In genomic region chr9:21961366-21961980, GRCm38 (mm10) we compare ENCODE assay signal across 8 mouse cellular contexts. TPM values are rescaled to one million over a fixed set of nuclear protein-coding genes. Genes with fewer than 3 reads are reported as not detected.
A peak's percentile ranks its signal among the peaks of the same experiment; 100 is the strongest.
DNase-seq lines count a peak whose midpoint lies in the region; ATAC-seq and TF ChIP-seq lines count a peak whose summit lies in the region.

No protein-coding gene starts in this region.

- no peak for TF ChIP-seq RAD21 in MEL (IDR thresholded peaks at IDR 0.05; ENCODE audit: low read depth, low read length)

- H3K4me1 ChIP-seq in heart, embryonic 14.5 days (ENCODE audit: control insufficient read depth in 2 of 2, insufficient read depth in 2 of 2, low read length in 2 of 2) = peaks cover 20 to 39% of the 10 kb centered on the region in 2 experiments
- H3K4me1 ChIP-seq in MEL (ENCODE audit: control insufficient read depth in 1 of 2, insufficient read depth in 2 of 2, low read length in 2 of 2) = peaks cover 13 to 37% of the 10 kb centered on the region in 2 experiments
- H3K4me1 ChIP-seq in hindbrain, embryonic 11.5 days (replicated peaks; ENCODE audit: control insufficient read depth, insufficient read depth, low read length) = peaks cover 10% of the 10 kb centered on the region; the same call in 1 of the 2 replicates
- H3K4me1 ChIP-seq in liver, embryonic 16.5 days (ENCODE audit: control insufficient read depth, low read depth, low read length) = peaks cover 46% of the 10 kb centered on the region
- peaks cover 2% of the 10 kb centered on the region; the same call in 1 of the 2 replicates for H3K4me1 ChIP-seq in stomach, postnatal 0 days (replicated peaks; ENCODE audit: control insufficient read depth, insufficient read depth)

- H3K27ac ChIP-seq in heart, embryonic 14.5 days (replicated peaks in 1 of 2; ENCODE audit: control insufficient read depth in 1 of 2, insufficient read depth in 1 of 2, low read depth in 2 of 2, low read length in 2 of 2) = no peak overlapping the region
- peak overlapping the region; percentile 91 for H3K27ac ChIP-seq in MEL (ENCODE audit: control insufficient read depth, low read depth, low read length)
- H3K27ac ChIP-seq in hindbrain, embryonic 11.5 days (ENCODE audit: low read depth, low read length) = no peak overlapping the region
- peak overlapping the region; percentile 91 for H3K27ac ChIP-seq in liver, embryonic 16.5 days (ENCODE audit: low read length)
- H3K27ac ChIP-seq in stomach, postnatal 0 days (replicated peaks) = no peak overlapping the region

- no peak for TF ChIP-seq EP300 in MEL (IDR thresholded peaks at IDR 0.05; ENCODE audit: low read depth in 1 of 2, low read length in 2 of 2)
- no peak for TF ChIP-seq EP300 in stomach, postnatal 0 days (optimal IDR thresholded peaks at IDR 0.05)

- TF ChIP-seq CTCF in MEL (IDR thresholded peaks at IDR 0.05 in 2 of 3, conservative IDR thresholded peaks at IDR 0.05 in 1 of 3; ENCODE audit: control insufficient read depth in 1 of 3, insufficient read depth in 1 of 3, low read depth in 2 of 3, low read length in 3 of 3, poor library complexity in 1 of 3, severe bottlenecking in 1 of 3) = no peak
- 0 out of 2 replicates have a peak, but pooled peaks have one; percentile 3 for TF ChIP-seq CTCF in stomach, postnatal 0 days (IDR thresholded peaks at IDR 0.05; ENCODE audit: low read depth)

- WGBS in heart, embryonic 14.5 days = 2% methylated on average over 35 of the region's 35 CpGs
- under 1% methylated on average over 33 of the region's 35 CpGs for WGBS in hindbrain, embryonic 11.5 days
- WGBS in liver, embryonic 16.5 days (ENCODE audit: insufficient replicate concordance) = 1% methylated on average over 35 of the region's 35 CpGs
- 4% methylated on average over 35 of the region's 35 CpGs for WGBS in stomach, postnatal 0 days

- peak overlapping the region; percentile 77 for H3K4me2 ChIP-seq in heart, embryonic 14.5 days (ENCODE audit: low read length)
- H3K4me2 ChIP-seq in hindbrain, embryonic 11.5 days (replicated peaks; ENCODE audit: low read depth, low read length) = peak overlapping the region; percentile 51
- peak overlapping the region; percentile 80 for H3K4me2 ChIP-seq in liver, embryonic 16.5 days (ENCODE audit: low read depth, low read length)
- H3K4me2 ChIP-seq in stomach, postnatal 0 days (replicated peaks; ENCODE audit: low read depth) = peak overlapping the region; percentile 90

- no peaks in the 10 kb centered on the region for H3K9me3 ChIP-seq in heart, embryonic 14.5 days (ENCODE audit: control insufficient read depth, low read length)
- H3K9me3 ChIP-seq in MEL (replicated peaks; ENCODE audit: insufficient read depth, low read length) = no peaks in the 10 kb centered on the region
- no peaks in the 10 kb centered on the region for H3K9me3 ChIP-seq in hindbrain, embryonic 11.5 days (ENCODE audit: control insufficient read depth, low read length)
- H3K9me3 ChIP-seq in liver, embryonic 16.5 days (replicated peaks; ENCODE audit: control insufficient read depth, low read length) = no peaks in the 10 kb centered on the region
- H3K9me3 ChIP-seq in stomach, postnatal 0 days (ENCODE audit: control insufficient read depth, low read length) = no peaks in the 10 kb centered on the region

- peak overlapping the region; percentile 31 to 46 for H3K4me3 ChIP-seq in heart, embryonic 14.5 days (ENCODE audit: control insufficient read depth in 1 of 2, insufficient read depth in 1 of 2, low read depth in 1 of 2, low read length in 2 of 2)
- H3K4me3 ChIP-seq in MEL (ENCODE audit: control insufficient read depth in 1 of 2, insufficient read depth in 1 of 2, low read depth in 2 of 2, low read length in 2 of 2) = peak overlapping the region; percentile 75 to 77
- H3K4me3 ChIP-seq in hindbrain, embryonic 11.5 days (ENCODE audit: low read depth, low read length) = peak overlapping the region; percentile 27
- H3K4me3 ChIP-seq in liver, embryonic 16.5 days (ENCODE audit: low read depth, low read length) = peak overlapping the region; percentile 68
- H3K4me3 ChIP-seq in stomach, postnatal 0 days (ENCODE audit: low read depth, low read length) = peak overlapping the region; percentile 44

- no peak for ATAC-seq in heart, embryonic 14.5 days (ENCODE audit: insufficient number of reproducible peaks, insufficient read depth, low FRiP score, low read depth)
- no peak for ATAC-seq in hindbrain, embryonic 11.5 days (ENCODE audit: low FRiP score)
- 0 out of 2 replicates have a peak, but pooled peaks have one; percentile 2 for ATAC-seq in liver, embryonic 16.5 days (ENCODE audit: low read depth)
- no peak for ATAC-seq in stomach, postnatal 0 days (ENCODE audit: low FRiP score, low TSS enrichment)

- H3K27me3 ChIP-seq in heart, embryonic 14.5 days (ENCODE audit: control insufficient read depth, insufficient read depth, low read length) = peaks cover 19% of the 10 kb centered on the region
- no peaks in the 10 kb centered on the region for H3K27me3 ChIP-seq in MEL (ENCODE audit: control insufficient read depth in 1 of 2, insufficient read depth in 2 of 2, low read length in 2 of 2)
- H3K27me3 ChIP-seq in hindbrain, embryonic 11.5 days (ENCODE audit: control insufficient read depth, insufficient read depth, low read length) = peaks cover 40% of the 10 kb centered on the region
- peaks cover 7% of the 10 kb centered on the region; the same call in 1 of the 2 replicates for H3K27me3 ChIP-seq in liver, embryonic 16.5 days (ENCODE audit: control insufficient read depth, insufficient read depth, low read depth, low read length)
- H3K27me3 ChIP-seq in stomach, postnatal 0 days (ENCODE audit: control insufficient read depth, insufficient read depth, low read length) = no peaks in the 10 kb centered on the region

- no peak for TF ChIP-seq POLR2A in MEL (IDR thresholded peaks at IDR 0.05; ENCODE audit: control insufficient read depth in 1 of 2, insufficient read depth in 1 of 2, low read depth in 1 of 2, low read length in 2 of 2, poor library complexity in 1 of 2)

- 0 out of 2 replicates have a peak, but pooled peaks cover 9% of the 10 kb centered on the region for H3K36me3 ChIP-seq in heart, embryonic 14.5 days (ENCODE audit: control insufficient read depth, insufficient read depth, low read length)
- H3K36me3 ChIP-seq in MEL (ENCODE audit: control insufficient read depth in 1 of 2, insufficient read depth in 2 of 2, low read length in 2 of 2) = peaks cover 14 to 30% of the 10 kb centered on the region in 2 experiments
- H3K36me3 ChIP-seq in hindbrain, embryonic 11.5 days (ENCODE audit: control insufficient read depth, insufficient read depth, low read length) = no peaks in the 10 kb centered on the region
- H3K36me3 ChIP-seq in liver, embryonic 16.5 days (ENCODE audit: control insufficient read depth, insufficient read depth) = peaks cover 39% of the 10 kb centered on the region
- H3K36me3 ChIP-seq in stomach, postnatal 0 days (ENCODE audit: control insufficient read depth, insufficient read depth, low read length) = no peaks in the 10 kb centered on the region

- H3K9ac ChIP-seq in heart, embryonic 14.5 days (ENCODE audit: low read length) = peak overlapping the region; percentile 67; the same call in 1 of the 2 replicates
- H3K9ac ChIP-seq in MEL (ENCODE audit: control insufficient read depth, low read depth, low read length, poor library complexity, severe bottlenecking) = peak overlapping the region; percentile 77
- no peak overlapping the region for H3K9ac ChIP-seq in hindbrain, embryonic 11.5 days (ENCODE audit: low read depth, low read length)
- peak overlapping the region; percentile 74 for H3K9ac ChIP-seq in liver, embryonic 16.5 days (ENCODE audit: low read depth, low read length)
- peak overlapping the region; percentile 50 for H3K9ac ChIP-seq in stomach, postnatal 0 days (ENCODE audit: low read length)

- peaks cover 41% of the 10 kb centered on the region for H3K79me2 ChIP-seq in MEL (ENCODE audit: control insufficient read depth, insufficient read depth, low read length, poor library complexity)

- no peak for DNase-seq in heart, adult 8-10 months (ENCODE audit: low spot score)
- peak; percentile 91 for DNase-seq in MEL (ENCODE audit: low read depth, low spot score)
- peak; percentile 45 for DNase-seq in hindbrain, embryonic 11.5 days (ENCODE audit: low spot score)
- no peak for DNase-seq in stomach, postnatal 0 days (ENCODE audit: low spot score)
- no peak for DNase-seq in layer of hippocampus, postnatal 14 days (ENCODE audit: low spot score in 2 of 2)
- DNase-seq in adrenal gland, postnatal 14 days = no peak

RNA-seq across cellular contexts. Expression of gene Epor, which starts 1.8 kb away (rescaled TPM):
- 2.6 and 4.9 TPM in 2 replicates for polyA plus RNA-seq in heart, embryonic 14.5 days (2014; fragmentation: Nextera tagmentation; extraction: Ambion mirVana)
- total RNA-seq in heart, adult 8-10 months (2022) = 1 to 10 TPM; 1.6 to 2.9 (median 2.3) TPM
- total RNA-seq in MEL (2012; rRNA removed) = 139 and 192 TPM in 2 replicates
- polyA plus RNA-seq in MEL (2012; ENCODE audit: insufficient read depth in 1 of 2, insufficient read length in 2 of 2, low read depth in 1 of 2, low replicate concordance in 2 of 2, missing spikeins in 1 of 2) = 100 to 1,000 TPM in 1 of 2 experiments, not detected in 1; 440 TPM
- 4.2 and 5.2 TPM in 2 replicates for polyA plus RNA-seq in hindbrain, embryonic 11.5 days (2014; fragmentation: Nextera tagmentation; extraction: Ambion mirVana)
- polyA plus RNA-seq in liver, embryonic 16.5 days (2015; fragmentation: Nextera tagmentation; extraction: Ambion mirVana) = 115 and 116 TPM in 2 replicates
- 2.8 and 3.4 TPM in 2 replicates for polyA plus RNA-seq in stomach, postnatal 0 days (2015; fragmentation: Nextera tagmentation; extraction: Ambion mirVana)
- total RNA-seq in layer of hippocampus, postnatal 14 days (2021) = 1 to 10 TPM; 2.6 to 3.3 TPM
- 3.8 and 4.1 TPM in 2 replicates for total RNA-seq in adrenal gland, postnatal 14 days (2021)

RNA-seq across cellular contexts. Expression of gene Swsap1, which starts 5.9 kb away (rescaled TPM):
- polyA plus RNA-seq in heart, embryonic 14.5 days (2014; fragmentation: Nextera tagmentation; extraction: Ambion mirVana) = 8.3 and 9.8 TPM in 2 replicates
- total RNA-seq in heart, adult 8-10 months (2022) = 1 to 10 TPM; 8.5 to 8.9 (median 8.7) TPM
- total RNA-seq in MEL (2012; rRNA removed) = 12.7 and 17.2 TPM in 2 replicates
- polyA plus RNA-seq in MEL (2012; ENCODE audit: insufficient read depth in 1 of 2, insufficient read length in 2 of 2, low read depth in 1 of 2, low replicate concordance in 2 of 2, missing spikeins in 1 of 2) = 10 to 100 TPM in 1 of 2 experiments, not detected in 1; 19.3 TPM
- polyA plus RNA-seq in hindbrain, embryonic 11.5 days (2014; fragmentation: Nextera tagmentation; extraction: Ambion mirVana) = 14.6 and 20.4 TPM in 2 replicates
- polyA plus RNA-seq in liver, embryonic 16.5 days (2015; fragmentation: Nextera tagmentation; extraction: Ambion mirVana) = 2.1 and 2.3 TPM in 2 replicates
- polyA plus RNA-seq in stomach, postnatal 0 days (2015; fragmentation: Nextera tagmentation; extraction: Ambion mirVana) = 4.2 and 5.4 TPM in 2 replicates
- total RNA-seq in layer of hippocampus, postnatal 14 days (2021) = 10 to 100 TPM; 14.4 to 15.2 TPM
- total RNA-seq in adrenal gland, postnatal 14 days (2021) = 13.1 and 13.7 TPM in 2 replicates

RNA-seq across cellular contexts. Expression of gene Plppr2, which starts 24.6 kb away (rescaled TPM):
- 2.4 and 4.5 TPM in 2 replicates for polyA plus RNA-seq in heart, embryonic 14.5 days (2014; fragmentation: Nextera tagmentation; extraction: Ambion mirVana)
- 1 to 10 TPM; 2.1 to 3.8 (median 3.2) TPM for total RNA-seq in heart, adult 8-10 months (2022)
- 1.3 and 1.4 TPM in 2 replicates for total RNA-seq in MEL (2012; rRNA removed)
- 10 to 100 TPM in 1 of 2 experiments, not detected in 1; 13.9 TPM for polyA plus RNA-seq in MEL (2012; ENCODE audit: insufficient read depth in 1 of 2, insufficient read length in 2 of 2, low read depth in 1 of 2, low replicate concordance in 2 of 2, missing spikeins in 1 of 2)
- 21.0 and 22.3 TPM in 2 replicates for polyA plus RNA-seq in hindbrain, embryonic 11.5 days (2014; fragmentation: Nextera tagmentation; extraction: Ambion mirVana)
- polyA plus RNA-seq in liver, embryonic 16.5 days (2015; fragmentation: Nextera tagmentation; extraction: Ambion mirVana) = 0.96 and 1.4 TPM in 2 replicates
- 2.7 and 4.1 TPM in 2 replicates for polyA plus RNA-seq in stomach, postnatal 0 days (2015; fragmentation: Nextera tagmentation; extraction: Ambion mirVana)
- 100 to 1,000 TPM; 350 to 352 TPM for total RNA-seq in layer of hippocampus, postnatal 14 days (2021)
- total RNA-seq in adrenal gland, postnatal 14 days (2021) = 25.5 and 31.0 TPM in 2 replicates

RNA-seq across cellular contexts. Expression of gene Rgl3, which starts 27.8 kb away (rescaled TPM):
- 0.66 and 0.97 TPM in 2 replicates for polyA plus RNA-seq in heart, embryonic 14.5 days (2014; fragmentation: Nextera tagmentation; extraction: Ambion mirVana)
- 1 to 10 TPM; 4.1 to 5.9 (median 4.3) TPM for total RNA-seq in heart, adult 8-10 months (2022)
- not detected in 2 replicates for total RNA-seq in MEL (2012; rRNA removed)
- polyA plus RNA-seq in MEL (2012; ENCODE audit: insufficient read depth in 1 of 2, insufficient read length in 2 of 2, low read depth in 1 of 2, low replicate concordance in 2 of 2, missing spikeins in 1 of 2) = not detected
- polyA plus RNA-seq in hindbrain, embryonic 11.5 days (2014; fragmentation: Nextera tagmentation; extraction: Ambion mirVana) = 2.0 and 2.1 TPM in 2 replicates
- polyA plus RNA-seq in liver, embryonic 16.5 days (2015; fragmentation: Nextera tagmentation; extraction: Ambion mirVana) = 0.14 and 0.32 TPM in 2 replicates
- 2.7 and 2.9 TPM in 2 replicates for polyA plus RNA-seq in stomach, postnatal 0 days (2015; fragmentation: Nextera tagmentation; extraction: Ambion mirVana)
- total RNA-seq in layer of hippocampus, postnatal 14 days (2021) = 1 to 10 TPM; 1.2 to 1.3 TPM
- total RNA-seq in adrenal gland, postnatal 14 days (2021) = 18.1 and 19.0 TPM in 2 replicates

RNA-seq across cellular contexts. Expression of gene Tmem205, which starts 34.1 kb away (rescaled TPM):
- 48.1 and 58.8 TPM in 2 replicates for polyA plus RNA-seq in heart, embryonic 14.5 days (2014; fragmentation: Nextera tagmentation; extraction: Ambion mirVana)
- total RNA-seq in heart, adult 8-10 months (2022) = 10 to 100 TPM; 80.1 to 91.4 (median 86.9) TPM
- 118 and 128 TPM in 2 replicates for total RNA-seq in MEL (2012; rRNA removed)
- polyA plus RNA-seq in MEL (2012; ENCODE audit: insufficient read depth in 1 of 2, insufficient read length in 2 of 2, low read depth in 1 of 2, low replicate concordance in 2 of 2, missing spikeins in 1 of 2) = 100 to 1,000 TPM in 1 of 2 experiments, not detected in 1; 114 TPM
- polyA plus RNA-seq in hindbrain, embryonic 11.5 days (2014; fragmentation: Nextera tagmentation; extraction: Ambion mirVana) = 34.7 and 39.3 TPM in 2 replicates
- polyA plus RNA-seq in liver, embryonic 16.5 days (2015; fragmentation: Nextera tagmentation; extraction: Ambion mirVana) = 172 and 194 TPM in 2 replicates
- polyA plus RNA-seq in stomach, postnatal 0 days (2015; fragmentation: Nextera tagmentation; extraction: Ambion mirVana) = 95.0 and 95.7 TPM in 2 replicates
- 10 to 100 TPM; 35.7 to 37.0 TPM for total RNA-seq in layer of hippocampus, postnatal 14 days (2021)
- 203 and 258 TPM in 2 replicates for total RNA-seq in adrenal gland, postnatal 14 days (2021)

Comparison
In these comparisons a context has a peak if more than half of its experiments do, and no peak if none do; other contexts are left out.
1. H3K27ac ChIP-seq: peak in MEL (single experiment) and liver, embryonic 16.5 days (single experiment); none in heart, embryonic 14.5 days (0 of 2), hindbrain, embryonic 11.5 days (single experiment) and stomach, postnatal 0 days (single experiment).
2. DNase-seq: peak in MEL (single experiment) and hindbrain, embryonic 11.5 days (single experiment); none in heart, adult 8-10 months (single experiment), stomach, postnatal 0 days (single experiment), layer of hippocampus, postnatal 14 days (0 of 2) and adrenal gland, postnatal 14 days (single experiment).
3. Peak in every context shown above with its lines, with median percentiles within 50 percentile points of each other: H3K4me2 ChIP-seq and H3K4me3 ChIP-seq.